Mouse (Mus musculus) liver, embryonic 13.5 days (tissue): ENCODE data around the gene Sptlc2. TPM values are rescaled to one million over a fixed set of nuclear protein-coding genes. Genes with fewer than 3 reads are reported as not detected.

Experiments
- ATAC-seq: fragments of 200-750 bp; cut with Nextera tagmentation; 2 replicates; pipeline ENCODE4 v1.8.0; 2017; ENCODE audit warnings: low read depth, mild to moderate bottlenecking, moderate number of reproducible peaks, moderate library complexity
- DNase-seq: peaks from one replicate; pipeline ENCODE4 v3.0.0; 2022
- H3K27ac ChIP-seq: fragments of 300-500 bp; sonication (generic); 2 replicates; pipeline ENCODE4 v1.5.1; 2015; ENCODE audit warnings: moderate library complexity, mild to moderate bottlenecking, inconsistent platforms
- H3K27me3 ChIP-seq: fragments of 300-500 bp; sonication (generic); 2 replicates; pipeline ENCODE4 v1.6.1; 2015; ENCODE audit warnings: mild to moderate bottlenecking, inconsistent platforms
- H3K36me3 ChIP-seq: fragments of 300-500 bp; sonication (generic); 2 replicates; pipeline ENCODE4 v1.6.1; 2015; ENCODE audit warnings: mild to moderate bottlenecking, inconsistent platforms
- H3K4me1 ChIP-seq: fragments of 300-500 bp; sonication (generic); replicated peaks from 2 replicates; pipeline ENCODE4 v1.6.1; 2015; ENCODE audit warnings: inconsistent platforms
- H3K4me2 ChIP-seq: fragments of 300-500 bp; sonication (generic); 2 replicates; pipeline ENCODE4 v1.6.1; 2015; ENCODE audit warnings: inconsistent platforms, mild to moderate bottlenecking, moderate library complexity
- H3K4me3 ChIP-seq: fragments of 300-500 bp; sonication (generic); replicated peaks from 2 replicates; pipeline ENCODE4 v1.5.1; 2015; ENCODE audit warnings: mild to moderate bottlenecking, inconsistent platforms
- H3K9ac ChIP-seq: fragments of 300-500 bp; sonication (generic); 2 replicates; pipeline ENCODE4 v1.6.1; 2015; ENCODE audit warnings: mild to moderate bottlenecking, inconsistent platforms
- H3K9me3 ChIP-seq: fragments of 300-500 bp; sonication (generic); replicated peaks from 2 replicates; pipeline ENCODE4 v1.6.1; 2016; ENCODE audit warnings: inconsistent platforms
- WGBS: fragments of 180-500 bp; shearing (Covaris S2); methylation state at CpG from one replicate; pipeline ENCODE4 v1.1.7; 2015; ENCODE audit not compliant: insufficient replicate concordance; 5-methylcytosine and 5-hydroxymethylcytosine counted together
- polyA plus RNA-seq: library from polyadenylated mRNA; unstranded; fragments of >200 nt; fragmentation: Nextera tagmentation; extraction: Ambion mirVana; gene quantifications from 2 replicates; pipeline ENCODE4 v1.2.1, GENCODE M21; 2015

The Sptlc2 gene
- polyA plus RNA-seq, 1 experiment from 2014 or later = 30.6 TPM

DNA sequence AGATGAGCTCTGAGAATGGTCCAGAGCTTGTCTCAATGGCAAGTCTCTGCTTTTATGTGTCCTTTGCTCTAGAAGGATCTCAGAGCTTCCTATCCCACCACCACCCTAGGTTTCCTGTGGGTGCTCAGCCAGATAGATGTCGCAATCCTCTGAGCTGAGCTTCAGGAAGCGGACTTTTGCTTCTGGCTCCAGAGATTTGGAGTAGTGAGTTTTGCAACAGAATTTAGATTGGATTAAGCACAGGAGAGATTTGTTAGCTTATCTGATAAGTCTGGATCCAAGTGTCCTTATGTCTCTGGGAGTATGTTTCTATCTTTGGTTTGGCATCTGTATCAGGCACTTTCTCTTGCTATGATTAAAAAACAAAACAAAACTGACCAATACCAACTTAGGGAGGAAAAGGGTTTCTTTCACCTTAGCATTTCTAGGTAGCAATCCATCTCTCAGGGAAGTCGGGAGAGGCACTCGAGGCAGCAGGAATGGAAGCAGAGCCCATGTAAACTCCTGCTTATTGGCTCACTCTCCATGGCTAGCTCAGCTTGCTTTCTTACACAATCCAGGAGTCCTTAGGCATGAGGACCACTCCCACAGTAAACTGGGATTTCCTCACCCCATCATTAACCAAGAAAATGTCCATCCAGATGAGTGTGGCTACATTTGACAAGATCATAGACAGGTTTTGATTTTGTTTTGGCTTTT lies 5.4 kb upstream of the Sptlc2 start:
- Histone ChIP-seq H3K9me3 (no peaks in the 10 kb centered on the region), H3K27ac (no peak overlapping the region), H3K27me3 (no peaks in the 10 kb centered on the region), H3K4me2 (no peak overlapping the region), H3K9ac (no peak overlapping the region), H3K4me3 (no peak overlapping the region), H3K36me3 (no peaks in the 10 kb centered on the region), H3K4me1 (peaks cover 8% of the 10 kb centered on the region; the same call in 1 of the 2 replicates)
- WGBS = 33% methylated on average over 4 of the region's 4 CpGs
- no peak for DNase-seq
- ATAC-seq = no peak

DNA sequence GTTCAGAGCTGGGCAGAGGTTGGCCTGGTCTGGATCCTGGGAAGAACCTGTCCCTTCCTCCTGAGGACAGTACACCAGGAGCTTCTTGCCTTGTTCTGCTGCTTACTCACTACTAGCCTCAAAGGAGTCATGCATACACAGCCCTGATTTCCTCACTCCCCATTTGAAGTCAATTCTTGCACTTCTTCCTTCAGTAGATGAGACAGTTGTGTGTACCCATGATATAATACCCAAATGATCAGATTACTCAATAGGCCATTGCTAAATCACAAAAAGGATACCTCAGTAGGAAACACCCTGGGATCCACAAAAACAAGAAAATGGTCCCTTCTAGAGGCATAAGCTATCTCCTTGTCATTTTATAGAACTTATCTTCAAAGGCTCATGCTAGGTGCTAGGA lies 3.2 kb upstream of the Sptlc2 start:
- no peak for ATAC-seq
- Histone ChIP-seq H3K9ac (no peak overlapping the region), H3K27me3 (no peaks in the 10 kb centered on the region), H3K27ac (no peak overlapping the region), H3K4me1 (peaks cover 22% of the 10 kb centered on the region), H3K36me3 (no peaks in the 10 kb centered on the region), H3K9me3 (no peaks in the 10 kb centered on the region), H3K4me2 (no peak overlapping the region), H3K4me3 (no peak overlapping the region)
- DNase-seq = no peak

DNA sequence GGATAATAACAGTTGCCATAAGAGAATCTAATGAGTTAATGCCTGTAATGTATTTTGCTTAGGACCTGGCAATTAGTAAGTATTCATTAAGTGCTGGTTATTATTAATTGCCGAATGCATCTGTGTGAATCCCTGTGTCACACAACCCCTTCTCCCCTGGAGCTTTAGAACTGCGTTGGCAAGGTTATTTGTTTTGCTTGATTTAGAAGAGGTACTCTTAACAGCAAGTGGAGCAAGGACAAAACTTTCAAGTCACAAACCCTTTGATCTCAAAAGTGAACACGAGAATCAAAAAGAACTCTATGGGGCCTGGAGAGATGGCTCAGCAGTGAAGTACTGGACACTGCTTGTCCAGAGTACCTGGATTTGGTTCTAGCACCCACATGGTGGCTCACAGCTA lies 1.1 kb upstream of the Sptlc2 start:
- peaks cover 34% of the 10 kb centered on the region for H3K4me1 ChIP-seq
- H3K4me2 ChIP-seq = peak overlapping the region; percentile 97
- WGBS = 77% methylated on average over 3 of the region's 3 CpGs
- no peak overlapping the region for H3K27ac ChIP-seq
- H3K36me3 ChIP-seq = no peaks in the 10 kb centered on the region
- H3K4me3 ChIP-seq = 0 out of 2 replicates have a peak overlapping the region, but pooled peaks have one; percentile 79
- peak overlapping the region; percentile 68; the same call in 1 of the 2 replicates for H3K9ac ChIP-seq
- H3K9me3 ChIP-seq = no peaks in the 10 kb centered on the region
- no peaks in the 10 kb centered on the region for H3K27me3 ChIP-seq
- DNase-seq (no peak), ATAC-seq (no peak)

DNA sequence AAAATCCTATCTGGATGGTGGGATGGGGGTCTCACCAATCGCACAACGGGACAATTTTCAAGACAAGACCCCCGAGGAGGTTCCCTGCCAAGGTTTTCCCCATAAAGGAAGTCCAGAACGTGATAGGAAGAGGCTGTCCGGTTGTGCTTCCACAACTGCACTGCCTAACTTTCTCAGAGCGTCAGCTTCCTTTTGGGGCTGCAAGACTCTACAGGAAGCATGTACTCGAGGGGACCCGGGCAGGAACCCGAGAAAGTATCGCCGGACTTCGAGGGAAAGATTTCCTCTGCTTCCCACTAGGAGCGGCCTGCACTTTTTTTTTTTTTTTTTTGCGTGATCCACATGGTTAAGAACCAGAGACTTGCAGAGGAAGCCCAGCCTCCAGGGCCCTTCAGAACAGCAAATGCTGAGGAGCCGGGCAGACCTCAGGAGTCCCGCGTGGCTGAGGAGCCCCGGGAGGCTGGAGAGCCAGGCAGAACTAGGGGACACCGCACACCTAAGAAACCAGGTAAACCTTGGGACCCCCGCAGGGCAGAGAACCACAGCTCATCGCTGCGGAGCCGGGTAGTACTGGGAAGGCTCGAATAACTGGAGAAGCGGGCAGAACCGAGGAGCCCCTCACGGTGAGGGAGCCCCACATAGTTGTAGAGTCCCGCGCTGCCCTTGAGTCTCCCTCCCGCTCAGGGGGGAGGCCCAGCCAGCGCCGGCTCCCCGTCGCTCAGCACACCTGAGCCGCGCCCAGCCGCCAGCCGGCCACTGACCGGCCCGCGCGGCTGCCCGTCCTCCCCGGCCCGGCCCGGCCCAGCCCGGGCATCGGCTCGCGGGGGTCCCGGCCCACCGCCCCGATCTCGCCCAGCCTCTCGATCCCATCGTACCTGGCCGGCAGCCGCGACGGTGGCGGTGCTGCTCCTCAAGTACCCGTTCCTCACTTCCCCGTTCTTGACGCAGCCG lies 709 bp downstream of the Sptlc2 start:
- peaks cover 37% of the 10 kb centered on the region for H3K4me1 ChIP-seq
- H3K27me3 ChIP-seq = no peaks in the 10 kb centered on the region
- H3K36me3 ChIP-seq = no peaks in the 10 kb centered on the region
- DNase-seq (peak; percentile 19), ATAC-seq (peak; percentile 21)
- H3K4me3 ChIP-seq = peak overlapping the region; percentile 79
- peak overlapping the region; percentile 89 for H3K9ac ChIP-seq
- H3K4me2 ChIP-seq = peak overlapping the region; percentile 97
- peak overlapping the region; percentile 76 for H3K27ac ChIP-seq
- WGBS = under 1% methylated on average over 59 of the region's 65 CpGs
- H3K9me3 ChIP-seq = no peaks in the 10 kb centered on the region

DNA sequence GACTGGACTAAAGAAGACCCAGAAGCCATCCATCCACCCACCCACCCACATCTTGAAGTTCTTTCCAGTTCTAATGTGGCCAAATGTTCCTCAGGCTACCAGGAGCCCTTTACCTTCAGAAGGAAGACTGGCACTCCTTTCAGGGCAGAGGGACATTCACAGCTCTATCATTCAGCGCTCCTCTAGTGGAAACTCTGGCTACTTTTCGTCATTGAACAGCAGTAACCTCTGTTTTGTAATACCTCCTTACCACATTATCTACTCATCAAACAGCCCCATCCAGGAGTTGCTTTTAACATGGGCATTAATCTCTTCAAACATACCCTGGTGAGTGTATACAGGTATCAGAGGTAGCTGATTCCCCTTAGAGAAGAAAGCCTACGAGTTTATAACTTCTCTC lies 3.1 kb downstream of the Sptlc2 start:
- DNase-seq = no peak
- WGBS = 71% methylated on average over 3 of the region's 3 CpGs
- H3K4me2 ChIP-seq = no peak overlapping the region
- no peaks in the 10 kb centered on the region for H3K27me3 ChIP-seq
- no peaks in the 10 kb centered on the region for H3K9me3 ChIP-seq
- peaks cover 59% of the 10 kb centered on the region for H3K4me1 ChIP-seq
- no peak overlapping the region for H3K4me3 ChIP-seq
- H3K27ac ChIP-seq = no peak overlapping the region
- ATAC-seq = no peak
- H3K36me3 ChIP-seq = no peaks in the 10 kb centered on the region
- H3K9ac ChIP-seq = 0 out of 2 replicates have a peak overlapping the region, but pooled peaks have one; percentile 13

DNA sequence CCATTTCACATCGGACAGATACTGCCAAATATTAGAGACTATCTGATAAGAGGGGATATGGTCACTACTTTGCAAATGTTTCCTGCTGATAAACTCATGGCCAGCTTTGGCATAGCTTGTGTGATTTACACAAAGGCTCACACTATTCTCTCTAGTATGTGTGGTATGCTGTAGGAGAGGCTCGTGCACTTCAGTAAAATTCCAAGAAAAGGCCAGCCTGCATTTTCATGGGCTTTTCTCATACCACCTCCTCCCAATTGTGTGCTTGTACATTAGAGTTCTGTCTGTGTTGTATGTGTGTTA lies 6.8 kb downstream of the Sptlc2 start:
- no peak overlapping the region for H3K4me3 ChIP-seq
- no peaks in the 10 kb centered on the region for H3K27me3 ChIP-seq
- no peak overlapping the region for H3K27ac ChIP-seq
- H3K4me1 ChIP-seq = peaks cover 46% of the 10 kb centered on the region
- H3K36me3 ChIP-seq = no peaks in the 10 kb centered on the region
- H3K4me2 ChIP-seq = no peak overlapping the region
- ATAC-seq (no peak; the same call in 1 of the 2 replicates), DNase-seq (no peak)
- WGBS = 14% methylated on average over 2 of the region's 2 CpGs
- H3K9ac ChIP-seq = no peak overlapping the region
- H3K9me3 ChIP-seq = no peaks in the 10 kb centered on the region

DNA sequence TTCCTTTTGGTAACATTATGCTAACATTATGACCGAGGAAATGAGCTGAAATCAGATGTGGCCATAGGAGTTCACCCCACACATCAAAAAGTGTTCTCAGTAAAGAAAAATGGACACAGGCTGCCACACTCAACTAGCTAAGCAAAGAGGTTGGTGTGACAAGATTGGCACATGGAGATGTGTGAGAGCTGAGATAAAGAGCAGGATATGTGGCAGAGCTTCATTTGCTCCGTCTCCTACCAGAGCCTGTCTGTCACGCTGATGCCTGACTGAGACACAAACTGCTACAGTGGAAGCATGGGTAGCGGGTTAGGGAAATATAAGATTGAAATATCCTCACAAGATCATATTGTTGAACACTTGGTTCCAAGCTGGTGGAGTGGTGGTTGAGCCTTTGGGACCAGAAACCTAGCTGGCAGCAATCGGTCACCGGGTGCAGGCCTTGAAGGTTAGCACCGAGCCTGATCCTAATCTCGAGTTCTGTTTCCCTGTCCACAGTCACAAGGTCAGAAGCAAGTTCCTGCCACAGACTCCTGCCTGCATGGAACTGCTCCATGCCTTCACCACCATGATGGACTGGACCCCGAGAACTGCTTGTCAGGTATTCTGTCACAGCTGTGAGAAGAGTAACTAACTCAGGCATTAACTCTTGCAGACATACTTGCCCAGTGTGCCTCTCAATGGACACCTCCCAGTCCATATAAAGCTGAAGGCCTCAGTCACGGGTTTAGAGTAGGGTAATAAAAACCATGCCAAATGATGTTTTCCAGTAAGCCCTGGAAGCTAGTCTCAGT lies 7.4 kb downstream of the Sptlc2 start:
- H3K27me3 ChIP-seq = no peaks in the 10 kb centered on the region
- no peak overlapping the region for H3K27ac ChIP-seq
- peaks cover 41% of the 10 kb centered on the region for H3K4me1 ChIP-seq
- H3K9ac ChIP-seq = 0 out of 2 replicates have a peak overlapping the region, but pooled peaks have one; percentile 27
- H3K36me3 ChIP-seq = no peaks in the 10 kb centered on the region
- no peaks in the 10 kb centered on the region for H3K9me3 ChIP-seq
- DNase-seq = peak; percentile 8
- no peak overlapping the region for H3K4me2 ChIP-seq
- WGBS = 30% methylated on average over 10 of the region's 10 CpGs
- H3K4me3 ChIP-seq = no peak overlapping the region
- ATAC-seq = peak; percentile 41

DNA sequence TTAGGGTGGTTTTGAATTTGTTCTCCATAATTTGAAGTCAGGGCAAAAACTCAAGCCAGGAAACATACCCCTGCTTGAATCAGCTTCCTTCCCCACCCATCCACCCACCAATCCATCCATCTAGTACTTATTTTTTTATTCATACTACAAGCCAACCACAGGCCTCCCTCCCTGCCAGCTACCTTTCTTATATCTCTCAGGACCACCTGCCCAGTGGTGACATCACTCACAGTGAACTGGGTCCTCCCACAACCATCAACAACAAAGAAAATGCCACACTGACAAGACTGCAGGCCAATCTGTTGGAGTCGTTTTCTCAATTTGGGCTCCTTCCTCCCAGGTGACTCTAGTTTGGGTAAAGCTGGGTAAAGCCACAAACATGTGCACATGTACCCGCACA lies 8.7 kb downstream of the Sptlc2 start:
- 57% methylated on average over 2 of the region's 2 CpGs for WGBS
- H3K4me2 ChIP-seq = no peak overlapping the region
- H3K4me1 ChIP-seq = peaks cover 38% of the 10 kb centered on the region
- no peak overlapping the region for H3K4me3 ChIP-seq
- H3K36me3 ChIP-seq = no peaks in the 10 kb centered on the region
- H3K27ac ChIP-seq = no peak overlapping the region
- no peak for DNase-seq
- ATAC-seq = no peak; the same call in 1 of the 2 replicates
- H3K9ac ChIP-seq = no peak overlapping the region
- no peaks in the 10 kb centered on the region for H3K9me3 ChIP-seq
- no peaks in the 10 kb centered on the region for H3K27me3 ChIP-seq

DNA sequence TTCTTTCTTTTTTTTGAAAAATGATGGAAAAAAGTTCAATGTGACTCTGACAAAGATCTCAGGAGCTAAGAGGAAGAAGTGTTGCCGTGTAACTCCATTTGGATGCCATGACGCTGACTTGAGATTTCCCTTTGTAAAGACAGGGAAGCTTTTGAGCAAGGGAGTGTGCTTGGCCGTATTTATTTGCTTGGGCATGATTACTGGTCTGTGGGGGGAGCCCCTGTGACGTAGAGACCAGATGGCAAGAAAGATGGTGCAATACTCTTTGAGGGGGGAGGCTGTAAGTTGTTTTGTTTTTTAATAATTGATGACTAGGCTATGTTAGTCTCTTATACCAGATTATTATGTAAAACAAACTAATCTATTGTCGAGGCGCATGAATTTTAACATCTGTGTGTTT lies 14.0 kb downstream of the Sptlc2 start:
- H3K9ac ChIP-seq = no peak overlapping the region
- H3K9me3 ChIP-seq = no peaks in the 10 kb centered on the region
- H3K27me3 ChIP-seq = no peaks in the 10 kb centered on the region
- H3K27ac ChIP-seq = no peak overlapping the region
- WGBS = 79% methylated on average over 6 of the region's 6 CpGs
- peaks cover 8% of the 10 kb centered on the region for H3K4me1 ChIP-seq
- no peak overlapping the region for H3K4me2 ChIP-seq
- ATAC-seq = no peak
- H3K36me3 ChIP-seq = no peaks in the 10 kb centered on the region
- DNase-seq = no peak
- H3K4me3 ChIP-seq = no peak overlapping the region

DNA sequence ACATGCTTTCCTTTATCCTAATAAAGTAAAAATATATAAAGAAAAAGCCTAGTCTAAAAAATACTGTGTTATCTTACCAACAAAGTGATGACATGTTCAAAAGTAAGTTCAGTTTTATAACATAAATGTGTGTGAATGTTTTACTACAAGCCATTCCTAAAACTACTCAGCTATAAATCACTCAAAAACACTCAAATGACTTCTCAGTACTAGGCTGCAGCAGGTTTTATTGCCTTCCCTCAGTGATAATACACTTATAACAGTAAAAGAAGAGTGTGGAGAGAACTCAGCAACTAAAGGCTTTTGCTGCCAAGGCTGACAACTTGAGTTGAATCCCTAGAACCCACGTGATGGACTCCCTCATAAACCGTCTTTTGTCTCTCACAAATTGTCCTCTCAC lies 18.8 kb downstream of the Sptlc2 start:
- no peak for DNase-seq
- 55% methylated on average over 2 of the region's 2 CpGs for WGBS
- Histone ChIP-seq H3K27ac (no peak overlapping the region), H3K4me1 (no peaks in the 10 kb centered on the region), H3K4me3 (no peak overlapping the region), H3K4me2 (no peak overlapping the region), H3K9ac (no peak overlapping the region), H3K27me3 (no peaks in the 10 kb centered on the region), H3K9me3 (no peaks in the 10 kb centered on the region), H3K36me3 (peaks cover 18% of the 10 kb centered on the region)
- no peak for ATAC-seq

DNA sequence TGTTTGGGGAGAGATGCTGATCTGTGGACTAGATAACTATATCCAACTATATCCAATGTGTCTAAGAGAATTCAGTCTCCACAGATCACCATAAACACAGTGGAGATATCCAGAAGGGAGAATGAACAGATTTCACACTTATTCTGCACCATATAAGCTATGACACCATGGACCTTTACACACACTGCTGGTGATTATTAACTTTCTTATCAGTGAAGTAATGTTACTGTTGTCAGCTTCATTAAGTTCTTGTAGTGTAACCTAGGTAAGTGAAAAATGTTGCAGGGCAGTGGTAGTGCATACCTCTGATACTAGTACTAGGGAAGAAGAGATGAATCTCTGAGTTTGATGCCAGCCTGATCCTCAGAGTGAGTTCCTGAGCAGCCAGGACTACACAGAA lies 20.1 kb downstream of the Sptlc2 start:
- Histone ChIP-seq H3K4me1 (no peaks in the 10 kb centered on the region), H3K27ac (no peak overlapping the region), H3K36me3 (peaks cover 18% of the 10 kb centered on the region), H3K27me3 (no peaks in the 10 kb centered on the region), H3K4me3 (no peak overlapping the region), H3K4me2 (no peak overlapping the region), H3K9me3 (no peaks in the 10 kb centered on the region), H3K9ac (no peak overlapping the region)
- ATAC-seq = no peak
- DNase-seq = no peak
